Mouse (Mus musculus): ENCODE measurements around the gene Fam172a.

GRCm38 (mm10) chr13:78203348-78204061 is 501.7 kb downstream of the Fam172a start:
- TF ChIP-seq CTCF (IDR thresholded peaks at IDR 0.05; ENCODE audit: borderline replicate concordance, insufficient read depth, low read length), result no peak
- peak; percentile 40 for TF ChIP-seq POLR2A (IDR thresholded peaks at IDR 0.05; ENCODE audit: low read depth, low read length)
